Mouse (Mus musculus) CH12.LX (cell line): Measurements from ENCODE around the gene Higd1a. TPM values are rescaled to one million over a fixed set of nuclear protein-coding genes. Genes with fewer than 3 reads are reported as not detected.

Experiments used
- DNase-seq: peaks from one replicate; pipeline ENCODE4 v3.0.0-alpha.2; 2013; ENCODE audit errors: extremely low read depth
- H3K27ac ChIP-seq: 2 replicates; pipeline ENCODE4 v1.5.1; 2012; ENCODE audit warnings: low read depth, mild to moderate bottlenecking, control low read depth, moderate library complexity; ENCODE audit not compliant: insufficient read depth
- H3K27me3 ChIP-seq: replicated peaks from 2 replicates; pipeline ENCODE3; 2012; ENCODE audit warnings: inconsistent platforms
- H3K36me3 ChIP-seq, 2 experiments: replicated peaks in 1 of 2; 2 replicates each; pipeline versions ENCODE3 to v1.6.1; 2012; ENCODE audit warnings: inconsistent platforms in 1 of 2, low read length in 1 of 2, mild to moderate bottlenecking in 1 of 2, mixed read lengths in 1 of 2, moderate library complexity in 1 of 2; ENCODE audit not compliant: control insufficient read depth in 1 of 2, insufficient read depth in 1 of 2
- H3K4me1 ChIP-seq, 2 experiments: 2 replicates each; pipeline ENCODE4 v1.6.1; 2012; ENCODE audit warnings: inconsistent platforms in 1 of 2, moderate library complexity in 1 of 2; ENCODE audit not compliant: insufficient read depth in 2 of 2, control insufficient read depth in 1 of 2
- H3K4me2 ChIP-seq: 2 replicates; pipeline ENCODE4 v1.6.1; 2012; ENCODE audit warnings: low read depth, mild to moderate bottlenecking, control low read depth; ENCODE audit not compliant: poor library complexity, insufficient read depth, severe bottlenecking
- H3K4me3 ChIP-seq, 3 experiments: fragments of 150-350 bp in 1 of 3; sonication (generic) in 1 of 3; replicated peaks in 1 of 3; 2 replicates each; pipeline versions ENCODE3 to v1.5.1; 2011 to 2012; ENCODE audit warnings: low read depth in 2 of 3, low read length in 2 of 3, mild to moderate bottlenecking in 2 of 3, moderate library complexity in 2 of 3, control low read depth in 1 of 3, improper control_type of control experiment in 1 of 3, inconsistent platforms in 1 of 3, mixed read lengths in 1 of 3; ENCODE audit not compliant: poor library complexity in 1 of 3
- H3K79me2 ChIP-seq: replicated peaks from 2 replicates; pipeline ENCODE4 v1.6.1; 2012; ENCODE audit warnings: mild to moderate bottlenecking, moderate library complexity; ENCODE audit not compliant: control insufficient read depth, poor library complexity, insufficient read depth, severe bottlenecking; ENCODE audit errors: extremely low read depth
- H3K9ac ChIP-seq: 2 replicates; pipeline ENCODE4 v1.6.1; 2012; ENCODE audit warnings: low read depth, mild to moderate bottlenecking, control low read depth, moderate library complexity; ENCODE audit not compliant: insufficient read depth
- H3K9me3 ChIP-seq: replicated peaks from 2 replicates; pipeline ENCODE3; 2012; ENCODE audit warnings: low read length, inconsistent platforms, mixed read lengths
- BHLHE40 ChIP-seq: IDR thresholded peaks from 2 replicates; pipeline ENCODE4 v1.6.1; 2011; ENCODE audit warnings: mild to moderate bottlenecking, low read depth, low read length, improper control_type of control experiment
- CHD2 ChIP-seq: IDR thresholded peaks from 2 replicates; pipeline ENCODE4 v1.6.1; 2011; ENCODE audit warnings: low read length, improper control_type of control experiment
- NELFE ChIP-seq: IDR thresholded peaks from 2 replicates; pipeline ENCODE4 v1.6.1; 2011; ENCODE audit warnings: low read depth, low read length, improper control_type of control experiment
- RAD21 ChIP-seq: IDR thresholded peaks from 2 replicates; pipeline ENCODE4 v1.6.1; 2011; ENCODE audit warnings: low read depth, mild to moderate bottlenecking, low read length, improper control_type of control experiment, moderate library complexity
- SMC3 ChIP-seq: IDR thresholded peaks from 2 replicates; pipeline ENCODE4 v1.6.1; 2011; ENCODE audit warnings: low read depth, low read length, improper control_type of control experiment
- USF1 ChIP-seq: IDR thresholded peaks from 2 replicates; pipeline ENCODE4 v1.6.1; 2014; ENCODE audit warnings: low read depth, mild to moderate bottlenecking, inconsistent platforms, low read length, improper control_type of control experiment
- ZC3H11A ChIP-seq: IDR thresholded peaks from 2 replicates; pipeline ENCODE4 v1.6.1; 2012; ENCODE audit warnings: low read depth, mild to moderate bottlenecking, inconsistent platforms, low read length, improper control_type of control experiment
- dilution Hi-C: fragments of 300-500 bp; cut with MboI; formaldehyde crosslinking; loops from 2 replicates; pipeline ENCODE4 v1.14.3; 2020; ENCODE audit warnings: low sequenced_read_pairs; ENCODE audit not compliant: extremely low pct_unique_long_range_greater_than_20kb, extremely low pct_ligation_motif_present
- in situ Hi-C: fragments of 300-500 bp; cut with MboI; formaldehyde crosslinking; loops from 3 replicates; pipeline ENCODE4 v1.14.3; 2019; ENCODE audit warnings: low sequenced_read_pairs, low pct_ligation_motif_present, low pct_unique_long_range_greater_than_20kb, mixed read lengths
- polyA plus RNA-seq: library from polyadenylated mRNA; unstranded; fragments of >175 nt; gene quantifications from 2 replicates; pipeline ENCODE4 v1.2.1, GENCODE M21; 2012; ENCODE audit warnings: low read depth; ENCODE audit not compliant: insufficient read length
- total RNA-seq, 2 experiments: library from RNA; depleted of rRNA; stranded (reverse); fragments of 300-350 nt in 1 of 2; fragments of >200 nt in 1 of 2; gene quantifications; 2 replicates each; pipeline ENCODE4 v1.2.3; 2012 to 2014

Gene Higd1a
- total and polyA plus RNA-seq, 3 experiments, result 75.4 to 132 (median 93.2) TPM

DNA sequence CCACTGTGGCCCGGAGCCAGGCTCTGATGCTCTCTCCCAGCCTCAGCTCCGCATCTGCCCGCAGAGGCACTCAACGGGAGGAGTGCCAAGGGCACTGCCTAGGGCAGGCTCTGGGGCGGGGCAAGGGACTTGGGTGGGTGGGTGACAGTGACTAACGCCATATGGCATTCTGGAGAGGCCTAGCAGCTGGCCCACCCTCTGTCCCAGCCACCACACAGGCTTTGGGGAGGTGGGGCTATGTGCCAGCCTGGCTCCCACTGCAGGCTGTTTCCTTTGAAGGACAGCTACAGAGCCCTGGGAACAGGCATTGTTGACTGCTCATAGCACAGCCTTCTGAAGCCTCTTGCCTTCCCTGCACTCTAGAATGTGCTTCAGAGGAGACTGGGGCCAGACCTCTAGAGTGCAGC lies 35.6 kb downstream of the Higd1a start:
- DNase-seq, result no peak
- no peak overlapping the region for H3K4me2 ChIP-seq
- no peaks in the 10 kb centered on the region for H3K79me2 ChIP-seq
- dilution Hi-C loops, result no loop called here
- H3K27me3 ChIP-seq, result peaks cover 61% of the 10 kb centered on the region
- in situ Hi-C loops, result no loop called here
- H3K4me3 ChIP-seq, result no peak overlapping the region
- H3K9me3 ChIP-seq, result no peaks in the 10 kb centered on the region
- no peak overlapping the region for H3K27ac ChIP-seq
- H3K36me3 ChIP-seq, result no peaks in the 10 kb centered on the region
- H3K9ac ChIP-seq, result no peak overlapping the region
- H3K4me1 ChIP-seq, result 0 out of 4 replicates have a peak, but pooled peaks cover 0 to 2% of the 10 kb centered on the region in 2 experiments
- TF ChIP-seq RAD21 (no peak), USF1 (no peak), NELFE (no peak)

DNA sequence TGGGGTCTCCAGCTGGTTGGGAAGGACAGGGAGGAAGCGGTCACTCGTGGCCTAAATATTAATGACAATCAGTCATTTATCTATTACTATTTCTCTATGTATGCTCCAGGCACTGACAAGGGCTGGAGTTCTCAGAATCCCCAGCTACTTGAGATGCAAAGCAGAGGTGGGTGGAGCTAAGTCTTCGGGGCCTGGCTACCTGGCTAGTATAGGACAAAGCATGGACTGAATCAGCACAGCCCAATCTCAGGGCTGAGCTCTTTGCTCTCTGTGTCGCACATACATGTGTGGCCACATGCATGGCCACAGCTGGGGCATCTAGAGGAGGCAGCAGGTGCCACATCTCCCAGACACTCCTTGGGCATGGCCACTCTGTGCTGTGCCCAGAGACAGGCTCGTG lies 37.4 kb downstream of the Higd1a start:
- Histone ChIP-seq H3K4me1 (0 out of 4 replicates have a peak, but pooled peaks cover 0 to 2% of the 10 kb centered on the region in 2 experiments), H3K36me3 (no peaks in the 10 kb centered on the region), H3K9ac (no peak overlapping the region), H3K27me3 (peaks cover 64% of the 10 kb centered on the region), H3K4me2 (no peak overlapping the region), H3K79me2 (no peaks in the 10 kb centered on the region), H3K4me3 (no peak overlapping the region), H3K27ac (no peak overlapping the region), H3K9me3 (no peaks in the 10 kb centered on the region)
- TF ChIP-seq ZC3H11A, result no peak
- DNase-seq, result no peak
- in situ Hi-C loops, result no loop called here
- dilution Hi-C loops, result no loop called here

DNA sequence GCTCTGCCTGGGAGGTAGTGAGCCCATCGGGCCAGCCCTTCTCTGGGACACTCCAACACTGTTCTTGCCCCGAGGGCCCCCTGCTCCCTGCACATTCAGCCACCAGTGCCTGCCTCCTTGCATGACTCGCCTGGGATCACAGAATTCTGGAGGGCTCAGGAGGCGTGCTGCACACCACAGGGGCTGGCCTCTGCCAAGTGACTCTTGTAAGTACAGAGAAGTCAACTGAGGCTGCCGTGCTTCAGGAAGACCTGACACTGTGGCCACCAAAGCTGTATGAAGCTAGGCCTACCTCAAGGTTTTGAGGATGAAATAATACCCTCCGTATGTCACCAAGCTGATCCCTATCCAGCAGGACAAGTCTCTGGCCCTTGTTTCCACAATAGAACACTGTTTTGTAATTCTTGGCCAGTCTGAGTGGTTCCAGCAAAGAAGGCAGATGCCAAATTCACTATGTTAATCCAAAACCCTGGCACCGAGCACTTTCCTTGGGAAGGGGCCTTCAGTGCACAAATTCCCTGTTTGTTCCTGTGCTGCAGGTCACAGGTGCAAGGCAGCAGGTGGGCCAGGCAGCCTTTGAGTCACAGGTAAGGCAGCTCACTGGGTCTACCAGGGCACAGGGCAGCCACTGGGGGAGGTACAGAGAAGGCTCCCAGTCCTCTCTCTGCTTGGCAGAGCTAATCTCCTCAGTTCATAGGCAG lies 38.2 kb downstream of the Higd1a start:
- no peaks in the 10 kb centered on the region for H3K9me3 ChIP-seq
- no peaks in the 10 kb centered on the region for H3K36me3 ChIP-seq
- no peak overlapping the region for H3K4me3 ChIP-seq
- 0 out of 4 replicates have a peak, but pooled peaks cover 0 to 2% of the 10 kb centered on the region in 2 experiments for H3K4me1 ChIP-seq
- no peaks in the 10 kb centered on the region for H3K79me2 ChIP-seq
- DNase-seq, result no peak
- in situ Hi-C loops (no loop called here), dilution Hi-C loops (no loop called here)
- H3K4me2 ChIP-seq, result no peak overlapping the region
- H3K27me3 ChIP-seq, result peaks cover 71% of the 10 kb centered on the region
- no peak for TF ChIP-seq SMC3
- TF ChIP-seq CHD2, result no peak
- no peak for TF ChIP-seq BHLHE40
- TF ChIP-seq USF1, result no peak
- no peak overlapping the region for H3K27ac ChIP-seq
- no peak overlapping the region for H3K9ac ChIP-seq
